Mouse (Mus musculus) heart, adult 18-20 months (tissue): ENCODE measurements around the gene Psd. TPM values are rescaled to one million over a fixed set of nuclear protein-coding genes. Genes with fewer than 3 reads are reported as not detected.

ENCODE experiments used
- DNase-seq, 2 experiments: peaks; one replicate each; pipeline ENCODE4 v3.0.0; 2021 to 2022; ENCODE audit warnings: mixed read lengths in 1 of 2
- total RNA-seq, 2 experiments: library from RNA; stranded (reverse); gene quantifications; 2 replicates each; pipeline ENCODE4 v1.2.3; 2021

The Psd gene
- total RNA-seq, 2 experiments from 2014 or later = 0.51 to 0.60 TPM

GRCm38 (mm10) chr19:46321101-46321943, 5.6 kb downstream of the Psd start:
- no peak for DNase-seq

GRCm38 (mm10) chr19:46320076-46320785, 6.7 kb downstream of the Psd start:
- no peak for DNase-seq

GRCm38 (mm10) chr19:46318586-46319378, 8.2 kb downstream of the Psd start:
- DNase-seq = peak in 1 of 2 experiments; percentile 49

GRCm38 (mm10) chr19:46318031-46318471, 8.9 kb downstream of the Psd start:
- DNase-seq = peak in 1 of 2 experiments; percentile 19

- peak in 1 of 2 experiments; percentile 0 for DNase-seq
Observed at GRCm38 (mm10) chr19:46317546-46317885, 9.4 kb downstream of the Psd start.

- peak in 1 of 2 experiments; percentile 0 for DNase-seq
Observed at GRCm38 (mm10) chr19:46316846-46317545, 10.0 kb downstream of the Psd start.

- no peak for DNase-seq
Observed at GRCm38 (mm10) chr19:46315752-46316610, 11.0 kb downstream of the Psd start.

- no peak for DNase-seq
Observed at GRCm38 (mm10) chr19:46314872-46315742, 11.8 kb downstream of the Psd start.

- no peak for DNase-seq
Observed at GRCm38 (mm10) chr19:46314151-46314601, 12.8 kb downstream of the Psd start.

GRCm38 (mm10) chr19:46313591-46313990, 13.4 kb downstream of the Psd start:
- DNase-seq = no peak

- DNase-seq = no peak
Observed at GRCm38 (mm10) chr19:46313116-46313515, 13.8 kb downstream of the Psd start.

GRCm38 (mm10) chr19:46312566-46312965, 14.4 kb downstream of the Psd start:
- no peak for DNase-seq

- DNase-seq = no peak
Observed at GRCm38 (mm10) chr19:46311341-46311740, 15.6 kb downstream of the Psd start.

GRCm38 (mm10) chr19:46310312-46310865, 16.6 kb downstream of the Psd start:
- no peak for DNase-seq

- DNase-seq = no peak
Observed at GRCm38 (mm10) chr19:46309651-46310305, 17.2 kb downstream of the Psd start.

- peak; percentile 83 to 89 for DNase-seq
Observed at GRCm38 (mm10) chr19:46308706-46309435, 18.1 kb downstream of the Psd start.

GRCm38 (mm10) chr19:46308303-46308702, 18.7 kb downstream of the Psd start:
- DNase-seq = no peak

GRCm38 (mm10) chr19:46307781-46308180, 19.2 kb downstream of the Psd start:
- no peak for DNase-seq
